Mouse (Mus musculus) myocyte (in vitro differentiated cells): ENCODE data around the gene C2cd4a.

Source experiments
- CEBPB ChIP-seq: IDR thresholded peaks from 2 replicates; pipeline ENCODE4 v1.6.1; 2011; ENCODE audit warnings: mild to moderate bottlenecking, moderate library complexity; ENCODE audit not compliant: poor library complexity, insufficient read depth, severe bottlenecking
- E2F4 ChIP-seq: IDR thresholded peaks from one replicate; pipeline ENCODE4 v1.6.1; 2011; ENCODE audit warnings: mild to moderate bottlenecking, control low read depth, moderate library complexity; ENCODE audit not compliant: insufficient read depth
- MAX ChIP-seq: IDR thresholded peaks from one replicate; pipeline ENCODE4 v1.6.1; 2011; ENCODE audit warnings: low read depth, mild to moderate bottlenecking, control low read depth
- MYOD1 ChIP-seq, 3 experiments: IDR thresholded peaks; one replicate each; pipeline ENCODE4 v1.6.1; 2011; ENCODE audit warnings: control low read depth in 2 of 3, low read depth in 2 of 3, mild to moderate bottlenecking in 2 of 3, moderate library complexity in 1 of 3; ENCODE audit not compliant: insufficient read length in 2 of 3, control insufficient read depth in 1 of 3
- MYOG ChIP-seq, 3 experiments: IDR thresholded peaks; one replicate each; pipeline ENCODE4 v1.6.1; 2011; ENCODE audit warnings: control low read depth in 2 of 3, low read depth in 2 of 3, mild to moderate bottlenecking in 2 of 3; ENCODE audit not compliant: insufficient read length in 2 of 3, control insufficient read depth in 1 of 3, insufficient read depth in 1 of 3
- POLR2A ChIP-seq: IDR thresholded peaks from one replicate; pipeline ENCODE4 v1.6.1; 2011; ENCODE audit warnings: low read depth, mild to moderate bottlenecking, control low read depth, moderate library complexity; ENCODE audit not compliant: insufficient read length
- POLR2AphosphoS2 ChIP-seq: IDR thresholded peaks from one replicate; pipeline ENCODE4 v1.6.1; 2011; ENCODE audit warnings: low read depth, control low read depth; ENCODE audit not compliant: insufficient read length
- REST ChIP-seq: IDR thresholded peaks from one replicate; pipeline ENCODE4 v1.6.1; 2011; ENCODE audit warnings: mild to moderate bottlenecking, control low read depth, moderate library complexity; ENCODE audit not compliant: insufficient read depth, insufficient read length
- TCF12 ChIP-seq: IDR thresholded peaks from one replicate; pipeline ENCODE4 v1.6.1; 2011; ENCODE audit warnings: mild to moderate bottlenecking, control low read depth; ENCODE audit not compliant: poor library complexity, insufficient read depth, severe bottlenecking
- TCF3 ChIP-seq: IDR thresholded peaks from one replicate; pipeline ENCODE4 v1.6.1; 2011; ENCODE audit warnings: low read depth, control low read depth; ENCODE audit not compliant: insufficient read length
- USF1 ChIP-seq: IDR thresholded peaks from one replicate; pipeline ENCODE4 v1.6.1; 2011; ENCODE audit warnings: low read depth, mild to moderate bottlenecking, control low read depth, moderate library complexity

DNA sequence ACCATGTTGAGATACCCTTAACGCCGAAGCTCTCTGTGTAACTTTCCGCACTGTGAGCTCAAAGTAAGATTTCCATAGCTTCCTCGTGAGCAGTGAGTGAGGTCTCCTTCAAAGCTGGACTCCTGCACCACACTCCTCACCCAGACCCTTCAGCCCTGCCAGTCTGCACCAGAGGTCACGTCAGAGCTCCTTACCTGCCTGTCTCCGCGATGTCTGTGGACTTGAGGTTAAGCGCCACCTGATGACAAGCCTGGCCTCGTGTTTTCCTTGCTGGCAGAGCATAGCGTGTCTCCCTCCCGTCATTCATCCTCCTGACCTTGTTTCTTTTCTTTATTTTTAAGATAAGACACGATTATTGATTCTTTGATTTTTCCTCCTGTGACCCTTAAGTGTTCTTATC, 17.3 kb upstream of the C2cd4a start:
- TF ChIP-seq REST = no peak
- TF ChIP-seq POLR2A = no peak
- no peak for TF ChIP-seq CEBPB
- TF ChIP-seq MAX = no peak
- no peak for TF ChIP-seq TCF12
- TF ChIP-seq MYOG (IDR thresholded peaks at IDR 0.05; ENCODE audit: control insufficient read depth in 1 of 3, insufficient read depth in 1 of 3, insufficient read length in 2 of 3, low read depth in 2 of 3) = no peak
- TF ChIP-seq USF1 = no peak
- no peak for TF ChIP-seq POLR2AphosphoS2
- TF ChIP-seq E2F4 = no peak
- TF ChIP-seq MYOD1 (IDR thresholded peaks at IDR 0.05; ENCODE audit: control insufficient read depth in 1 of 3, insufficient read length in 2 of 3, low read depth in 2 of 3) = no peak
- TF ChIP-seq TCF3 = no peak
